Mouse (Mus musculus) lung, postnatal 4 days (tissue): ENCODE results near the gene Olfr324.

Source experiments
- DNase-seq, 2 experiments: peaks; one replicate each; pipeline ENCODE4 v3.0.0; 2021

The Olfr324 gene

GRCm38 (mm10) chr11:58636376-58636977 is 41.6 kb downstream of the Olfr324 start:
- DNase-seq = peak; percentile 39 to 56

GRCm38 (mm10) chr11:58638176-58638701 is 43.3 kb downstream of the Olfr324 start:
- DNase-seq = no peak

GRCm38 (mm10) chr11:58640272-58640867 is 45.5 kb downstream of the Olfr324 start, which contains the start of gene Trim58:
TSS of gene Trim58 (plus strand) at chr11:58640465.
- DNase-seq = peak in 1 of 2 experiments; percentile 26

- DNase-seq = no peak
Observed at GRCm38 (mm10) chr11:58641057-58641456, 46.1 kb downstream of the Olfr324 start.

- no peak for DNase-seq
Observed at GRCm38 (mm10) chr11:58641638-58642358, 46.9 kb downstream of the Olfr324 start.

- DNase-seq = peak in 1 of 2 experiments; percentile 28
Observed at GRCm38 (mm10) chr11:58643350-58643749, 48.4 kb downstream of the Olfr324 start.
